Mouse (Mus musculus): ENCODE results near the gene Gnb2. TPM values are rescaled to one million over a fixed set of nuclear protein-coding genes. Genes with fewer than 3 reads are reported as not detected.

The Gnb2 gene
- polyA plus RNA-seq, 1 experiment: 645 TPM

- H3K4me3 ChIP-seq (ENCODE audit: insufficient read depth, low read depth, low read length): peak overlapping the region; percentile 100
- H3K36me3 ChIP-seq (ENCODE audit: control insufficient read depth, insufficient read depth, low read length): peaks cover 3% of the 10 kb centered on the region; the same call in 1 of the 2 replicates
- H3K4me1 ChIP-seq (ENCODE audit: control insufficient read depth, insufficient read depth, low read length): peaks cover 7% of the 10 kb centered on the region; the same call in 1 of the 2 replicates
- H3K27me3 ChIP-seq (replicated peaks; ENCODE audit: control insufficient read depth, insufficient read depth, low read length): no peaks in the 10 kb centered on the region
- TF ChIP-seq POLR2A (IDR thresholded peaks at IDR 0.05; ENCODE audit: low read depth, low read length): no peak
- TF ChIP-seq CTCF (conservative IDR thresholded peaks at IDR 0.05; ENCODE audit: insufficient read depth, insufficient read length, low read depth, low read length): no peak
- peak; percentile 61 for DNase-seq
- under 1% methylated on average over 51 of the region's 51 CpGs for WGBS
- peak overlapping the region; percentile 100 for H3K27ac ChIP-seq (ENCODE audit: insufficient read depth, low read depth, low read length)
Observed at GRCm38 (mm10) chr5:137531414-137532130, 1.7 kb downstream of the Gnb2 start.

- Histone ChIP-seq H3K27me3 (replicated peaks; ENCODE audit: control insufficient read depth, insufficient read depth, low read length) (no peaks in the 10 kb centered on the region), H3K36me3 (ENCODE audit: control insufficient read depth, insufficient read depth, low read length) (peaks cover 3% of the 10 kb centered on the region; the same call in 1 of the 2 replicates), H3K27ac (ENCODE audit: insufficient read depth, low read depth, low read length) (peak overlapping the region; percentile 88), H3K4me3 (ENCODE audit: insufficient read depth, low read depth, low read length) (peak overlapping the region; percentile 100), H3K4me1 (ENCODE audit: control insufficient read depth, insufficient read depth, low read length) (peaks cover 7% of the 10 kb centered on the region; the same call in 1 of the 2 replicates)
- 1% methylated on average over 39 of the region's 46 CpGs for WGBS
- DNase-seq: peak; percentile 81
- TF ChIP-seq POLR2A (IDR thresholded peaks at IDR 0.05; ENCODE audit: low read depth, low read length) (no peak), CTCF (conservative IDR thresholded peaks at IDR 0.05; ENCODE audit: insufficient read depth, insufficient read length, low read depth, low read length) (no peak)
Observed at GRCm38 (mm10) chr5:137530588-137531413, 2.5 kb downstream of the Gnb2 start.

- 66% methylated on average over 8 of the region's 8 CpGs for WGBS
- Histone ChIP-seq H3K27me3 (replicated peaks; ENCODE audit: control insufficient read depth, insufficient read depth, low read length) (no peaks in the 10 kb centered on the region), H3K4me1 (ENCODE audit: control insufficient read depth, insufficient read depth, low read length) (peaks cover 7% of the 10 kb centered on the region; the same call in 1 of the 2 replicates), H3K4me3 (ENCODE audit: insufficient read depth, low read depth, low read length) (peak overlapping the region; percentile 100), H3K27ac (ENCODE audit: insufficient read depth, low read depth, low read length) (no peak overlapping the region), H3K36me3 (ENCODE audit: control insufficient read depth, insufficient read depth, low read length) (peaks cover 6% of the 10 kb centered on the region; the same call in 1 of the 2 replicates)
- no peak for DNase-seq
- no peak for TF ChIP-seq CTCF (conservative IDR thresholded peaks at IDR 0.05; ENCODE audit: insufficient read depth, insufficient read length, low read depth, low read length)
- no peak for TF ChIP-seq POLR2A (IDR thresholded peaks at IDR 0.05; ENCODE audit: low read depth, low read length)
Observed at GRCm38 (mm10) chr5:137530075-137530474, 3.2 kb downstream of the Gnb2 start.

- no peak for TF ChIP-seq POLR2A (IDR thresholded peaks at IDR 0.05; ENCODE audit: low read depth, low read length)
- H3K27ac ChIP-seq (ENCODE audit: insufficient read depth, low read depth, low read length): no peak overlapping the region
- H3K27me3 ChIP-seq (replicated peaks; ENCODE audit: control insufficient read depth, insufficient read depth, low read length): no peaks in the 10 kb centered on the region
- H3K4me3 ChIP-seq (ENCODE audit: insufficient read depth, low read depth, low read length): no peak overlapping the region
- H3K36me3 ChIP-seq (ENCODE audit: control insufficient read depth, insufficient read depth, low read length): peaks cover 9% of the 10 kb centered on the region
- DNase-seq: no peak
- 70% methylated on average over 15 of the region's 15 CpGs for WGBS
- peaks cover 7% of the 10 kb centered on the region; the same call in 1 of the 2 replicates for H3K4me1 ChIP-seq (ENCODE audit: control insufficient read depth, insufficient read depth, low read length)
Observed at GRCm38 (mm10) chr5:137529221-137529995, 3.9 kb downstream of the Gnb2 start.

- Histone ChIP-seq H3K27me3 (replicated peaks; ENCODE audit: control insufficient read depth, insufficient read depth, low read length) (no peaks in the 10 kb centered on the region), H3K27ac (ENCODE audit: insufficient read depth, low read depth, low read length) (no peak overlapping the region), H3K4me3 (ENCODE audit: insufficient read depth, low read depth, low read length) (no peak overlapping the region), H3K36me3 (ENCODE audit: control insufficient read depth, insufficient read depth, low read length) (peaks cover 9% of the 10 kb centered on the region), H3K4me1 (ENCODE audit: control insufficient read depth, insufficient read depth, low read length) (peaks cover 4% of the 10 kb centered on the region; the same call in 1 of the 2 replicates)
- no peak for TF ChIP-seq POLR2A (IDR thresholded peaks at IDR 0.05; ENCODE audit: low read depth, low read length)
- TF ChIP-seq CTCF (conservative IDR thresholded peaks at IDR 0.05; ENCODE audit: insufficient read depth, insufficient read length, low read depth, low read length): no peak
- DNase-seq: no peak
- 70% methylated on average over 22 of the region's 22 CpGs for WGBS
Observed at GRCm38 (mm10) chr5:137528247-137528968, 4.9 kb downstream of the Gnb2 start.

GRCm38 (mm10) chr5:137527413-137527812 lies 5.9 kb downstream of the Gnb2 start:
- WGBS: 41% methylated on average over 1 of the region's 1 CpGs
- Histone ChIP-seq H3K27ac (ENCODE audit: insufficient read depth, low read depth, low read length) (no peak overlapping the region), H3K4me1 (ENCODE audit: control insufficient read depth, insufficient read depth, low read length) (peaks cover 4% of the 10 kb centered on the region; the same call in 1 of the 2 replicates), H3K36me3 (ENCODE audit: control insufficient read depth, insufficient read depth, low read length) (peaks cover 9% of the 10 kb centered on the region), H3K4me3 (ENCODE audit: insufficient read depth, low read depth, low read length) (no peak overlapping the region), H3K27me3 (replicated peaks; ENCODE audit: control insufficient read depth, insufficient read depth, low read length) (no peaks in the 10 kb centered on the region)
- DNase-seq: no peak
- no peak for TF ChIP-seq CTCF (conservative IDR thresholded peaks at IDR 0.05; ENCODE audit: insufficient read depth, insufficient read length, low read depth, low read length)
- no peak for TF ChIP-seq POLR2A (IDR thresholded peaks at IDR 0.05; ENCODE audit: low read depth, low read length)
